Mouse (Mus musculus): ENCODE results near the gene Mpped2. TPM values are rescaled to one million over a fixed set of nuclear protein-coding genes. Genes with fewer than 3 reads are reported as not detected.

Gene Mpped2
- polyA plus RNA-seq (2014; fragmentation: Illumina TruSeq; extraction: RNeasy Lipid Tissue Mini Kit (QIAGEN cat#74804); ENCODE audit: insufficient read depth, low read depth, low replicate concordance) = 1.5 TPM

GRCm38 (mm10) chr2:106692783-106693701 lies at the start of gene Mpped2:
Gene Mpped2, plus strand, starts transcription at chr2:106693269.

Measured in lung, adult 10 weeks (tissue).